Mouse (Mus musculus): ENCODE results near the gene Mmd2.

DNA sequence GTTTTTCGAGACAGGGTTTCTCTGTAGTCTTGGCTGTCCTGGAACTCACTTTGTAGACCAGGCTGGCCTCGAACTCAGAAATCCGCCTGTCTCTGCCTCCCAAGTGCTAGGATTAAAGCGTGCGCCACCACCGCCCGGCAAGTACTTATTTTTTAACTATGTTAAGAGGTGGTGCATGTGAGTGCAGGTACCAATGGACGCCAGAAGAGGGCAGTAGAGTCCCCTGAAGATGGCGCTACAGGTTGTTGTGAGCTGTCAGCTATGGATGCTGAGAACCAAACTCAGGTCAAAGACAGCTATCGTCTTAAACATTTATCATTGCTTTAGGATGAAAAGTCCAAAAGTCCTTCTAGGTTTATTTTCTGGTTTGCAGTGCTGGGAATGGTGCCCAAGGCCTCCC lies 30.4 kb downstream of the Mmd2 start:
- no peak for TF ChIP-seq CTCF (IDR thresholded peaks at IDR 0.05; ENCODE audit: insufficient read depth, low read depth, low read length)
- no peak for TF ChIP-seq POLR2A (IDR thresholded peaks at IDR 0.05; ENCODE audit: insufficient read depth, low read depth, low read length)

All from olfactory bulb, adult 2 months (tissue).